Mouse (Mus musculus) kidney, adult 2 months (tissue): Measurements from ENCODE around the gene Trim62.

Source experiments
- CTCF ChIP-seq: fragments of 200-500 bp; conservative IDR thresholded peaks from 2 replicates; pipeline ENCODE4 v1.5.1; 2011; ENCODE audit warnings: low read depth, mild to moderate bottlenecking, control low read depth, low read length, moderate library complexity, mixed read lengths; ENCODE audit not compliant: insufficient read depth, insufficient read length
- POLR2A ChIP-seq: fragments of 200-500 bp; IDR thresholded peaks from one replicate; pipeline ENCODE4 v1.6.1; 2011; ENCODE audit warnings: low read depth, low read length, control low read depth

- TF ChIP-seq CTCF (peak; percentile 41), POLR2A (no peak)
Measured at GRCm38 (mm10) chr4:128942346-128942745, 59.0 kb downstream of the Trim62 start.
